Mouse (Mus musculus) cerebellum, adult 2 months (tissue): ENCODE data around the gene Islr2. TPM values are rescaled to one million over a fixed set of nuclear protein-coding genes. Genes with fewer than 3 reads are reported as not detected.

Source experiments
- DNase-seq, 2 experiments: peaks; one replicate each; pipeline ENCODE4 v3.0.0; 2021
- H3K27ac ChIP-seq: fragments of 200-500 bp; 2 replicates; pipeline ENCODE4 v1.5.1; 2012; ENCODE audit warnings: low read length, control low read depth, inconsistent platforms; ENCODE audit not compliant: insufficient read depth
- H3K27me3 ChIP-seq: fragments of 200-500 bp; 2 replicates; pipeline ENCODE4 v1.6.1; 2012; ENCODE audit warnings: inconsistent platforms, mild to moderate bottlenecking, low read length, moderate library complexity; ENCODE audit not compliant: control insufficient read depth, insufficient read depth
- H3K4me1 ChIP-seq: fragments of 200-500 bp; 2 replicates; pipeline ENCODE4 v1.6.1; 2011; ENCODE audit warnings: low read length; ENCODE audit not compliant: control insufficient read depth, insufficient read depth
- H3K4me3 ChIP-seq: fragments of 200-500 bp; replicated peaks from 2 replicates; pipeline ENCODE3; 2011; ENCODE audit warnings: mild to moderate bottlenecking, low read depth, low read length, control low read depth; ENCODE audit not compliant: insufficient read depth
- CTCF ChIP-seq: fragments of 200-500 bp; IDR thresholded peaks from 2 replicates; pipeline ENCODE4 v1.5.1; 2011; ENCODE audit warnings: low read depth, mild to moderate bottlenecking, control low read depth, low read length, moderate library complexity, borderline replicate concordance; ENCODE audit not compliant: insufficient read depth
- POLR2A ChIP-seq: fragments of 200-500 bp; IDR thresholded peaks from 2 replicates; pipeline ENCODE4 v1.6.1; 2011; ENCODE audit warnings: low read length, control low read depth, borderline replicate concordance; ENCODE audit not compliant: insufficient read depth
- WGBS: fragments of 180-500 bp; shearing (Covaris S2); methylation state at CpG from one replicate; pipeline ENCODE4 v1.1.7; 2018; 5-methylcytosine and 5-hydroxymethylcytosine counted together
- polyA plus RNA-seq: library from polyadenylated mRNA; depleted of rRNA; stranded (reverse); fragments of >200 nt; gene quantifications from 2 replicates; pipeline ENCODE4 v1.2.3, GENCODE M21; 2012

Islr2 gene
- polyA plus RNA-seq, 1 experiment: 1.1 TPM

DNA sequence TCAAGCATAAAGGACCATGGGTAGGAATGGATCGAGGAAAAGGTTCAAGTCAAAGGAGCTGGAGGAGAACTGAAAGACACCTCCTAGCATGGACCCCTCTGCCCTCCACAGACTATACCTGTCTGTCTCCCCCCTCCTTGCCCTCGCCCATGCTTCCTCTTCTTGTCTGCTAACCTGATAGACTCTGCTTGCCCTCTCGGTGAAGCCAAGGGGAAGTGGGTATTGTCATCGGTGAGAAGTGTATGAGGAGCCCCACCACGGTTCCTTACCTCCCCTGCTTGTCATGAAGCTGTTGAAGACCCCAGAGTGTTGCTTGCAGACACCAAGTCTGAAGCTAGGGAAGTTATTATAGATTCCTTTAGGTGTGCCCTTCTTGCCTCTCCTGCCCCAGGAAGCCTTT is 43.8 kb downstream of the Islr2 start:
- no peak for TF ChIP-seq POLR2A
- TF ChIP-seq CTCF: no peak
- WGBS: 82% methylated on average over 5 of the region's 5 CpGs
- no peak for DNase-seq
- H3K27me3 ChIP-seq: no peaks in the 10 kb centered on the region
- H3K4me1 ChIP-seq: 0 out of 2 replicates have a peak, but pooled peaks cover 2% of the 10 kb centered on the region
- H3K4me3 ChIP-seq: no peak overlapping the region
- no peak overlapping the region for H3K27ac ChIP-seq

DNA sequence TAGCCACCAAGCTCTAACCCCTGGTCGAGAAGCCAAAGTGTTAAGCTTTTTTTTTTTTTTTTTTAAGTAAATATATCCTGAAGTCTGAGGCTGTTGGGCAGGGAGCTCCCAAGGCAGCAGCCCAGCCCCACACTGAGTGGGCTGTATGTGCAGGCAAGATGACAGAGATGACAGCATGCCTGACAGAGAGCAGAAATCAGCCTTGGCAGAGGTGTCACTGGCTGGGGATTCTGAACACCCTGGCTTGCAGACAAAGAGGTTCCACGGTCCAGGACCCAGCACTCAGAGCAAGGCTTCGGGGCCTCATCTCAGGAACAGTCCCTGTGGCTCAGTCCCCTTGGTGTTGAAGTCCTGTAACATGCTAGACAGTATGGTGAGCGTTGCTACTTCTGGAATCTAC is 44.3 kb downstream of the Islr2 start:
- Histone ChIP-seq H3K4me1 (0 out of 2 replicates have a peak, but pooled peaks cover 2% of the 10 kb centered on the region), H3K27ac (no peak overlapping the region), H3K27me3 (no peaks in the 10 kb centered on the region), H3K4me3 (no peak overlapping the region)
- DNase-seq: no peak
- TF ChIP-seq CTCF: no peak
- no peak for TF ChIP-seq POLR2A
- WGBS: 45% methylated on average over 4 of the region's 4 CpGs

DNA sequence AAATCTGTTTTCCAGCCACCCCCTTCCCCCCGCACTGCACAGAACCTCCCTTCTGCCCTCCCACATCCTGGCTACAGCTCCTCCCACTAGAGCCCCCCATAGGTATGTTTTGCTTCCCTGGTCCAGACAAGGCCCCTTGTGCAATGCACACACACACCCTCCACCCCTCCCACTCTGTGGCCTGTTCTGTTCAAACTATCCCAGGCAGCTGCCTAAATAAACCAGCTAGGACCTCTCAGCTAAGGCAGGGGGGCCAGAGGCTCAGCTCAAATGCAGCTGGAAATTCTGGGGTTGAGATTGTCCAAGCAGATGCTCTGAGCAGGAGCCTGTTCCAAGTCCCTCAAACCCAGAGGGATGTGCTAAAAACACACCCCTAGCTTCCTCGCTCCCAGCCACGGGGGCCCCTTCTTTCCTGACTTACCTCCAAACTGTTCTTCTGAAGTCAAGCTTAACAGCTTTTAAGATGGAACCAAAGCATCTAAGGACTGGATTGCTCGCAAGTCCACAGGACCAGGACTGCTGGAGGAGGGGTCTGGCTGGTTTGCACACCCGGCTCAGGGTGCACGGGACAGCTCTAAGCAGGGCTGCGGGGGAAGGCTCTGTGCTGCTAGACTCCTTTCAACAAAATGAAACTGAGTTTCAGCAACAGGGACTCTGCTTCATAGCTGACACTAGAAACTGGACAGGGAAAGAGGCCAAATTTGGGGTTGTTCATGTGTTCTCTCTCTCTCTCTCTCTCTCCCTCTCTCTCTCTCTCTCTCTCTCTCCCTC is 45.4 kb downstream of the Islr2 start:
- no peak for DNase-seq
- 86% methylated on average over 7 of the region's 7 CpGs for WGBS
- Histone ChIP-seq H3K27ac (no peak overlapping the region), H3K4me3 (no peak overlapping the region), H3K4me1 (0 out of 2 replicates have a peak, but pooled peaks cover 2% of the 10 kb centered on the region), H3K27me3 (no peaks in the 10 kb centered on the region)
- TF ChIP-seq CTCF (no peak), POLR2A (no peak)

DNA sequence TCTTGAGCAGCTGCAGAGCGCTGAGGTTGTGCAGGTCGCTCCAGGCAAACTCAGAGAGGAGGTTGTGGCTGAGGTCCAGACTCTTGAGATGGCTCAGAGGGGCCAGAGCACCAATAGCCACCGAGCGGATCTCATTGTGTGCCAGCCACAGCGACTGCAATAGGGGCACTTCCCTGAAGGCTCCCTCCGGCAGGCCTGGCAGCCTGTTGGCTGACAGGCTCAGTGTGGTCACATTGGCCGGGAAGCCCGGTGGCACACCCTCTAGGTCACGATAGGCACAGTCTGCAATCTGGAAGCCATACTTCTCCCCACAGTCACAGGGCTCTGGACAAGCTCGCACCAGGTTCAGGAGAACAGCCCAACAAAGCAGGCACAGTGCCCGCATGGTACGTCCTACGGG is 46.3 kb downstream of the Islr2 start:
- Histone ChIP-seq H3K4me3 (no peak overlapping the region), H3K27me3 (no peaks in the 10 kb centered on the region), H3K27ac (no peak overlapping the region), H3K4me1 (0 out of 2 replicates have a peak, but pooled peaks cover 2% of the 10 kb centered on the region)
- 67% methylated on average over 13 of the region's 13 CpGs for WGBS
- TF ChIP-seq POLR2A (no peak), CTCF (no peak)
- no peak for DNase-seq

DNA sequence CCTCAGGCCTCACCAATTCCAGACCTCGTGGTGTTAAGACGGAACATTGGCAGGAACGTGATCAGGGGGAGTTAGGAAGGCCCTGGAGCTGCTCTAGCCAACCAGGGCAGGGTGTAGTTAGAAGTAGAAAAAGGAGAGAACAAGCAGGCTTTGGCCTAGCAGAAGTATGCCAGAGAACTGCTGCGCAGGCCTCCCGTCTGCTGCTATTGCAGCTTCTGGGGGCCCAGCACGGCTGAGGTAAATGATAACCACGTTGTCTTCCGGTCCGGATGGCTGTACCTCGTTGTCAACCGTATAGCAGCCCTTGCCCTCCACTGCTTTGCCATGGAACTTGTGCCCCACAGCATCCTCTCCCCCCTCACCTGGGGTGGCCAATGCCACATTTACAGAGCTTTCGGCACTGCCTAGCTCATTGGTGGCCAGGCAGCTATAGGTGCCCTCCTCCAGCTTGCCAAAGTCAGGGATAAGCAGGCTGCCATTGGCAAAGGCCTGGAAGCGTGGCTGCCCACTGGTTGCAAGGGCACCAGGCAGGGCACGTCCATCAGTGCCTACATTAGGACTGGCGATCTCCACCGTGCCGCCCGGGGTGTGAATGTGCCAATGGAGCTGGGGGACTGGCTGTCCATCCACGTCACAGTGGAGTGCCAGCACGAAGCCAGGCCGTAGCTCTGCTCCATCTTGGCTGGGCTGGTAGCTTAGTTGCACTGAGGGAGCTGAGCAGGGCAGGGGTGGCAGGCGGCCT is 47.1 kb downstream of the Islr2 start:
- no peak for TF ChIP-seq CTCF
- TF ChIP-seq POLR2A: no peak
- Histone ChIP-seq H3K4me1 (0 out of 2 replicates have a peak, but pooled peaks cover 2% of the 10 kb centered on the region), H3K27me3 (no peaks in the 10 kb centered on the region), H3K4me3 (no peak overlapping the region), H3K27ac (no peak overlapping the region)
- WGBS: 84% methylated on average over 22 of the region's 22 CpGs
- DNase-seq: no peak

DNA sequence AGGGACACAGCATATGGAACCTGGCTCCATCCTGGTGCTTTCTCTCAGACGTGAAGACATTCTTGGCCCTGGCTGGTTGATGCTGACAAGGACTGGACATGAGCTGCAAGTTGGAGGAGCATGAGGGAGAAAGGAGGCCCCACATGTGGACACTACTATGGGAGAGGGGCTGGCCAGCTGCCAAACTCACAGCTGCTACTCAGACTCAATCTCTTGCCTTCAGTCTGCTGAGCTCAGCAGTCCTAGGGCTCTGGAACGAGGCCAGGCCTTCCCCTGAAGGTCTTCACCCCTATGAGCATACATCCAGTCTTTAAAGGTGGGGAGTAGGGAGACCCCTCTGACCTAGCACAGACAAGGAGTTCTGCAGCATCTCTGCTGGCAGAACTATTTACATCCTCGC is 48.8 kb downstream of the Islr2 start:
- Histone ChIP-seq H3K4me3 (no peak overlapping the region), H3K27me3 (no peaks in the 10 kb centered on the region), H3K27ac (no peak overlapping the region), H3K4me1 (0 out of 2 replicates have a peak, but pooled peaks cover 2% of the 10 kb centered on the region)
- no peak for DNase-seq
- WGBS: 67% methylated on average over 3 of the region's 3 CpGs
- no peak for TF ChIP-seq CTCF
- no peak for TF ChIP-seq POLR2A

DNA sequence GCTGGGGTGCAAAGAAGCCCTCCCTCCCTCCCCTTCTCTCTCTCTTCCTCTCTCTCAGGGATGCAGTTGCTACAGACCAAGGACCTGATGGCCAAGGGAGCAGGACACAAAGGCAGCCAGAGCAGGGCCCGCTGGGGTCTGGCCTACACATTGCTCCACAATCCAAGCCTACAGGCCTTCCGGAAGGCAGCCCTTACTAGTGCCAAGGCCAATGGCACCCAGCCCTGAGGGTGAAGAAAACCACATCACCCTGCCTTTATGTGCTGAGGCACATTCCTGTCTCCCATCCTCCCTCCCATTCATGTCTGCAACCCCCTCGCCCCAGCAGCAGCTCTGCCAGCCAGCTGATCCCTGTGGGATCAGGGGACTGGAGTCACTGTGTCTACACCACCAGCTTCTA is 51.0 kb downstream of the Islr2 start:
- Histone ChIP-seq H3K27me3 (no peaks in the 10 kb centered on the region), H3K4me1 (peaks cover 12% of the 10 kb centered on the region), H3K4me3 (no peak overlapping the region), H3K27ac (no peak overlapping the region)
- no peak for DNase-seq
- TF ChIP-seq POLR2A (no peak), CTCF (no peak)
- WGBS: 75% methylated on average over 3 of the region's 3 CpGs
